In the genomic region with DNA sequence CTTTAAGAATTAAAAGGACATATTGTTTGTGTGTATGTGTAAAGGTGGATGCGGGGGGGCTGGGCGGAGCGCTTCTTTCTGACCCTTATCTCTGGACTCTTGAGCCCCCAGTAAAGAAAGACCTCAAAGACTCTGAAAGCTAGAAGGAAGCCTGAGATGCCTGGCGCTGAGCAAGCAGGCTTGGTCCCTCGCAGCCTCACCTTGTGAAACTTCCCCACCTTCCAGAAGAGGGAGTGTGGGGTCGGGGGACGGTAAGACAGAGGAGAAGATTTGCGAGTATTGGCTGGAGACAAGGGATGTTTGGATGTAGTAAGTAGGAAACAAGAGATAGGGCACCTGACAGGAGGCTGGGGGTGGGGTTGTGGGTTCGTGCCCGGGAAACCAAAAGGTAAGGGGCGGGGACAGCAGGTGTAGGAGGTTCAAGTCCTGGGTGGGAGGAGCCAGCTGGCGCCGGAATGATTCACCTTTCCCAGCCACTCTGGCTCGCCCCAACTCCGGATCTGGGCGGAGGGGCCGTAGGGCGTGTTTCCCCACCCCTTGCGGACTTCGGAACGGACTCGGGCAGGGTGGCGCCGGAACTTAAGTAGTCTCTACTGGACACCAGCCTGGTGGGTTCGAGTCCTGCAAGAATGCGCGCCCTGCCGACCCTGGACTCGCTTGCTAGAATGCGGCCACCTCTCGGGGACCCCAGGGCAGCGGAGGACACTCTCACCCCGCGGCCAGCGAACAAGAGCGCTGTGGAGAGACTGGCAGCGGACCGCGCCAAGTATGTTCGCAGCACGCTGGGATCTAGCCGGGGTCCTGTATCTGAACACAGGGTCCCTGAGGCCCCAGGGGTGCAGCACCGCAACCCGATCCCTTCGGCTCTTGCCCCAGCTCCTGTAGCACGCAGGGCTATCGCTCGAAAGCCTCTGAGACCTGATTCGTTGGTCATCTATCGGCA, we compare ENCODE assay signal across 7 mouse cellular contexts. TPM values are rescaled to one million over a fixed set of nuclear protein-coding genes. Genes with fewer than 3 reads are reported as not detected.
A peak's percentile ranks its signal among the peaks of the same experiment; 100 is the strongest.
DNase-seq lines count a peak whose midpoint lies in the region; ATAC-seq and TF ChIP-seq lines count a peak whose summit lies in the region.

TSS of gene Fam110c (plus strand) at position 450 of the 943 bp plus-strand sequence.

- peak within 1 kb of the TSS; percentile 38; the same call in 1 of the 2 replicates for H3K9ac ChIP-seq in forebrain, embryonic 15.5 days (replicated peaks)
- H3K9ac ChIP-seq in lung, embryonic 14.5 days = peak within 1 kb of the TSS; percentile 32

- H3K36me3 ChIP-seq in E14TG2a.4 (ENCODE audit: insufficient read depth, low read length) = no peaks in the 10 kb centered on the region
- no peaks in the 10 kb centered on the region for H3K36me3 ChIP-seq in forebrain, embryonic 15.5 days
- H3K36me3 ChIP-seq in lung, embryonic 14.5 days (ENCODE audit: insufficient read depth) = no peaks in the 10 kb centered on the region

- peak within 1 kb of the TSS; percentile 74 for H3K4me2 ChIP-seq in forebrain, embryonic 15.5 days (replicated peaks)
- H3K4me2 ChIP-seq in lung, embryonic 14.5 days = peak within 1 kb of the TSS; percentile 97

- peaks cover 21% of the 10 kb centered on the region for H3K4me1 ChIP-seq in E14TG2a.4 (replicated peaks; ENCODE audit: low read depth, low read length)
- peaks cover 18% of the 10 kb centered on the region for H3K4me1 ChIP-seq in forebrain, embryonic 15.5 days
- peaks cover 3% of the 10 kb centered on the region; the same call in 1 of the 2 replicates for H3K4me1 ChIP-seq in lung, embryonic 14.5 days (ENCODE audit: insufficient read depth)

- no peak for TF ChIP-seq CTCF in E14TG2a.4 (conservative IDR thresholded peaks at IDR 0.05; ENCODE audit: low read length)
- TF ChIP-seq CTCF in lung, embryonic 14.5 days (IDR thresholded peaks at IDR 0.05; ENCODE audit: low read depth) = no peak

- WGBS in forebrain, embryonic 15.5 days = 1% methylated on average over 50 of the region's 50 CpGs
- WGBS in lung, embryonic 14.5 days = 1% methylated on average over 50 of the region's 50 CpGs

- H3K9me3 ChIP-seq in E14TG2a.4 (ENCODE audit: low read length) = no peaks in the 10 kb centered on the region
- H3K9me3 ChIP-seq in forebrain, embryonic 15.5 days = no peaks in the 10 kb centered on the region
- H3K9me3 ChIP-seq in lung, embryonic 14.5 days (ENCODE audit: low read depth, low read length) = no peaks in the 10 kb centered on the region

- H3K27me3 ChIP-seq in E14TG2a.4 (ENCODE audit: insufficient read depth, low read length) = peaks cover 53% of the 10 kb centered on the region
- H3K27me3 ChIP-seq in forebrain, embryonic 15.5 days = peaks cover 43% of the 10 kb centered on the region
- H3K27me3 ChIP-seq in lung, embryonic 14.5 days (ENCODE audit: insufficient read depth, low read length) = peaks cover 41% of the 10 kb centered on the region

- peak; percentile 56 for DNase-seq in adrenal gland, adult 2 months
- peak; percentile 92 for DNase-seq in kidney, adult 18-20 months
- peak; percentile 67 for DNase-seq in lung, embryonic 14.5 days
- DNase-seq in ovary, postnatal 10 days (ENCODE audit: low spot score) = peak; percentile 35
- DNase-seq in frontal cortex, postnatal 36 days (ENCODE audit: low spot score in 2 of 2) = no peak

- H3K4me3 ChIP-seq in E14TG2a.4 (replicated peaks; ENCODE audit: low read length) = peak within 1 kb of the TSS; percentile 81
- peak within 1 kb of the TSS; percentile 38 for H3K4me3 ChIP-seq in forebrain, embryonic 15.5 days
- H3K4me3 ChIP-seq in lung, embryonic 14.5 days (ENCODE audit: low read depth, low read length) = peak within 1 kb of the TSS; percentile 55

- peak; percentile 63 for ATAC-seq in forebrain, embryonic 15.5 days (replicated peaks)
- ATAC-seq in lung, embryonic 14.5 days (ENCODE audit: insufficient read depth) = peak; percentile 82

- no peak within 1 kb of the TSS for H3K27ac ChIP-seq in forebrain, embryonic 15.5 days (replicated peaks)
- H3K27ac ChIP-seq in lung, embryonic 14.5 days (ENCODE audit: low read depth) = no peak within 1 kb of the TSS

RNA-seq across cellular contexts. Expression of gene Fam110c, which starts in this region (rescaled TPM):
- total RNA-seq in adrenal gland, adult 2 months (2021) = under 1 TPM; 0.55 to 0.93 TPM
- polyA plus RNA-seq in adrenal gland, adult 2 months (2012; rRNA removed) = 0.47 and 0.58 TPM in 2 replicates
- 0.05 TPM in 1 of 2 replicates, not detected in the other for polyA plus RNA-seq in forebrain, embryonic 15.5 days (2015; fragmentation: Nextera tagmentation; extraction: Ambion mirVana)
- polyA plus RNA-seq in lung, embryonic 14.5 days (2014; fragmentation: Nextera tagmentation; extraction: Ambion mirVana) = 1.9 and 2.1 TPM in 2 replicates

Comparison
In these comparisons a context has a peak if more than half of its experiments do, and no peak if none do; other contexts are left out.
1. Peak in DNase-seq in adrenal gland, adult 2 months; RNA of the gene not detected or under 1 TPM.
2. Peak in ATAC-seq, H3K4me3 ChIP-seq, H3K9ac ChIP-seq and H3K4me2 ChIP-seq in forebrain, embryonic 15.5 days; RNA of the gene not detected or under 1 TPM.
3. DNase-seq: peak in kidney, adult 18-20 months (single experiment), lung, embryonic 14.5 days (single experiment) and ovary, postnatal 10 days (single experiment); none in frontal cortex, postnatal 36 days (0 of 2).
4. Peak in every context shown above with its lines, with median percentiles within 50 percentile points of each other: H3K4me3 ChIP-seq.